Mouse (Mus musculus): ENCODE measurements around the gene Cdh13. TPM values are rescaled to one million over a fixed set of nuclear protein-coding genes. Genes with fewer than 3 reads are reported as not detected.

Gene Cdh13
- polyA plus RNA-seq, 1 experiment: 18.4 TPM

DNA sequence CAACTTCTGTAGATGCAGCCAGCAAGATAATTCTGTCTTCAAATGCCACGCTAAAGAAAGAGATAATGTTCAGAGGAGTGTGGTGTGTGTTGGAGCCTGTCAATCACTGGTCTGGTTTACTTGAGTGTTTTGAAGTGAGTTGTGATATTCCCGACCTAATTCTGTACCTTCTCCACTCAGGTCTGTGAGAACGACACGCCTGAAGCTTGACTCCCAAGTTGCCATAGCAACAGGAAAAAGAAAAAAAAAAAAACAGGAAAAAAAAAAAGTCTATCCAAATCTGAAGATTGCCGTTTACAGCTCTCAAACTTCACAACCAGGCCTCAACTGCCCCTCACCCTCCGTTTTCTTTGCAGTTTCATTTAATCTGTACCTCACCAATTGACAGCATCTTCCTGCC lies 1039.7 kb downstream of the Cdh13 start:
- DNase-seq: no peak
- Histone ChIP-seq H3K4me3 (replicated peaks; ENCODE audit: insufficient read depth, low read depth, low read length) (no peak overlapping the region), H3K27me3 (ENCODE audit: control insufficient read depth, insufficient read depth, low read length) (no peaks in the 10 kb centered on the region), H3K27ac (ENCODE audit: insufficient read depth, low read length) (no peak overlapping the region), H3K4me1 (ENCODE audit: control insufficient read depth, insufficient read depth, low read length) (no peaks in the 10 kb centered on the region)
- TF ChIP-seq POLR2A (IDR thresholded peaks at IDR 0.05; ENCODE audit: borderline replicate concordance, insufficient read depth, low read length) (no peak), CTCF (IDR thresholded peaks at IDR 0.05; ENCODE audit: borderline replicate concordance, insufficient read depth, low read depth, low read length) (no peak)
- 59% methylated on average over 6 of the region's 6 CpGs for WGBS

DNA sequence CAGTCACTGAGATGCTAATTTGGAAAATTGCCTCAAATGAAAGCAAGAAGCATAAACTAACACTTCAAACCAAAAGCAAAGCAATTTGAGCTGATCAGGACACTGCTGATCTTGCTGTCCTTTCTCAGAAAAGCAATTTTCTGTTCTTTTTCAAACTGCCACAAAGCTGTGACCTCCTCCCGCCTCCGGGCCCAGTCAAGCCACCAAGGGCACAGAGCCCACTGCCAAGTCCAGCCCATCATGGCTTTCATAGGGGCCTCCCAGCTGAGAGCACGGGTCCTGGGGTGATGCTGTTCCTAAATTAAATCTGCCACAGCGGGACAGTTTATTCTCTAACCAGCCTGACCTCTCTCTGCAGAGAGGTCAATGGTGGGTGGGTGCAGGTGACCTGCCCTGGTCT lies 1056.0 kb downstream of the Cdh13 start:
- Histone ChIP-seq H3K4me3 (replicated peaks; ENCODE audit: insufficient read depth, low read depth, low read length) (no peak overlapping the region), H3K27me3 (ENCODE audit: control insufficient read depth, insufficient read depth, low read length) (no peaks in the 10 kb centered on the region), H3K27ac (ENCODE audit: insufficient read depth, low read length) (no peak overlapping the region), H3K4me1 (ENCODE audit: control insufficient read depth, insufficient read depth, low read length) (no peaks in the 10 kb centered on the region)
- 43% methylated on average over 4 of the region's 4 CpGs for whole genome bisulfite sequencing
- no peak for TF ChIP-seq CTCF (IDR thresholded peaks at IDR 0.05; ENCODE audit: borderline replicate concordance, insufficient read depth, low read depth, low read length)
- no peak for TF ChIP-seq POLR2A (IDR thresholded peaks at IDR 0.05; ENCODE audit: borderline replicate concordance, insufficient read depth, low read length)
- peak in 1 of 2 experiments; percentile 17 for DNase-seq

DNA sequence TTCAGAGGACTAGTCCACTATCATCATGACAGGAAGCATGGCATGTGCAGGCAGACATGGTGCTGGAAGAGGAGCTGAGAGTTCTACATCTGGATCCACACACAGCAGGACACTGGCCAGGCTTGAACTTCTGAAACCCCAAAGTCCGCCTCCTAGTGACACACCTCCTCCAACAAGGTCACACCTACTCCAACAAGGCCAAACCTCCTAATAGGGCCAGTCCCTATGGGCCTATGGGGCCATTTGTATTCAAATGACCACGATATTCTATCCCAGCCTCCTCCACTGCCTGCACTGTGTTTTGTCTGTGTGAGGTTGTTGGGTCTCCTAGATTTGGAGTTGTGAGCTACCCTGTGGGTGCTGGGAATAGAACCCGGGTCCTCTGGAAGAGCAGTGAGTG lies 1060.1 kb downstream of the Cdh13 start:
- no peak for TF ChIP-seq CTCF (IDR thresholded peaks at IDR 0.05; ENCODE audit: borderline replicate concordance, insufficient read depth, low read depth, low read length)
- no peak for TF ChIP-seq POLR2A (IDR thresholded peaks at IDR 0.05; ENCODE audit: borderline replicate concordance, insufficient read depth, low read length)
- Histone ChIP-seq H3K27me3 (ENCODE audit: control insufficient read depth, insufficient read depth, low read length) (no peaks in the 10 kb centered on the region), H3K4me1 (ENCODE audit: control insufficient read depth, insufficient read depth, low read length) (no peaks in the 10 kb centered on the region), H3K4me3 (replicated peaks; ENCODE audit: insufficient read depth, low read depth, low read length) (no peak overlapping the region), H3K27ac (ENCODE audit: insufficient read depth, low read length) (no peak overlapping the region)
- 82% methylated on average over 3 of the region's 3 CpGs for whole genome bisulfite sequencing
- peak in 1 of 2 experiments; percentile 17 for DNase-seq

DNA sequence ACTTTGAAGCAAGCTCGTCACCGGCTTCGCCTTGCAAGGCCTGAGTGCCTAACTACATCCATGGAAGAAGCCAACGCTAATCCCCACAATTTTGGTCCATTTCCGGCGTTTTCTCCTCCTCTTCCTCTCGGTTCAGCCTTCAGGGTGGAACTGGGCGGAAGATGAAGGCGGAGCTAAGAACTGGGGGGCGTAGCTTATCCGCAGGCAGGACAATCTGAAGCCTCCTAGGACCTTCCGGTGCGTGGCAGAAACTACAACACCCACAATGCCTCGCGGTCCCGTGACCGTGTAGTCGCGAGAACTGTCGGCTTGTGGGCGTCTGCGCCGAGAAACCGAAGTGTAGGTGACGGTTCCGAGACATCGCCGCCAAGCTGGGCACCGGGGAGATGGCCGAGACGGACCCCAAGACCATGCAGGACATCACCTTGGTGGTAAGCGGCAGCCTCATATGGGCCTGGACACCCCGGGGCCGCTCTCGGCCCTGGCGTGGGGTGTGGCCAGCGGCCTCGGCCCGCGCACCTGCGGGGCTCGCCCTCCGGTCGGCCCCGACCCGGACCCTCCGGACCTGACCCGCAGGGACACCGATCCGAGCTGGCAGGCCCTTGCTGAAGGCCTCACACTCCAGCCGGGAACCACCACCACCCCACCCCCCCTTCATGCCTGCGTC lies 1060.8 kb downstream of the Cdh13 start, which contains the start of gene Hsbp1:
Gene Hsbp1 (plus strand): TSS at position 299 of the 667 bp plus-strand sequence.
- no peaks in the 10 kb centered on the region for H3K27me3 ChIP-seq (ENCODE audit: control insufficient read depth, insufficient read depth, low read length)
- no peak within 1 kb of the TSS for H3K27ac ChIP-seq (ENCODE audit: insufficient read depth, low read length)
- TF ChIP-seq POLR2A (IDR thresholded peaks at IDR 0.05; ENCODE audit: borderline replicate concordance, insufficient read depth, low read length): peak; percentile 87
- no peak for TF ChIP-seq CTCF (IDR thresholded peaks at IDR 0.05; ENCODE audit: borderline replicate concordance, insufficient read depth, low read depth, low read length)
- H3K4me1 ChIP-seq (ENCODE audit: control insufficient read depth, insufficient read depth, low read length): no peaks in the 10 kb centered on the region
- DNase-seq: peak; percentile 96
- 2% methylated on average over 52 of the region's 52 CpGs for WGBS
- peak within 1 kb of the TSS; percentile 71 for H3K4me3 ChIP-seq (replicated peaks; ENCODE audit: insufficient read depth, low read depth, low read length)

DNA sequence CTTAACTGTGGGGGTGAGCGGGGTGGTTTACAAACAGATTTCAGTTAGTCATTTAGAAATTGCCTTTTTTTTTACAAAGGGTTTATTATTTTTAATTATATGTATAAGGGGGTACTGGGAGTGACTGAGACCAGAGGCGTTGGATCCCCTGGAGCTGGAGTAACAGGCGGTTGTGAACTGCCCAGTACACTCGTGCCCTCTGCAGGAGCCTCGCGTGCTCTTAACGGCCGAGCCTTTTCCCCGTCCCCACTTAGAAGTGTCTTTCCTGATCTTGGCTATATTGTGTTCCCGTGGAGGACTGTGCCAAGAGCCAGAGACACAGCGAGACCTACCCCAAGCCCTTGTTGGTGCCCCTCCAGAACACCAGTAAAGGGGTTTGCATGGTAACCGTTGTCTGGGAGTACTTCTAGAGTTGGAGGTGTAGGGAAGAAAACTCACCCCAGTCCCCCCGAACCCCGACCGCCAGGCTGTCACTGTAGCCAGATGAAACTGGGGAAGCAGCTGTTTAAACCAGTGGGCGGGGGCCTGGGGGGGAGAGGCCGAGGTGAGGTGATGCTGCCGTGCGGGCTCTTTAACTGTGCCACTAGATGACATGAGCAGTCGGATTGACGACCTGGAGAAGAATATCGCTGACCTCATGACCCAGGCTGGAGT lies 1061.6 kb downstream of the Cdh13 start:
- DNase-seq: peak; percentile 17 to 21
- no peaks in the 10 kb centered on the region for H3K4me1 ChIP-seq (ENCODE audit: control insufficient read depth, insufficient read depth, low read length)
- TF ChIP-seq POLR2A (IDR thresholded peaks at IDR 0.05; ENCODE audit: borderline replicate concordance, insufficient read depth, low read length) (no peak), CTCF (IDR thresholded peaks at IDR 0.05; ENCODE audit: borderline replicate concordance, insufficient read depth, low read depth, low read length) (no peak)
- 45% methylated on average over 22 of the region's 22 CpGs for WGBS
- peak overlapping the region; percentile 71 for H3K4me3 ChIP-seq (replicated peaks; ENCODE audit: insufficient read depth, low read depth, low read length)
- no peak overlapping the region for H3K27ac ChIP-seq (ENCODE audit: insufficient read depth, low read length)
- no peaks in the 10 kb centered on the region for H3K27me3 ChIP-seq (ENCODE audit: control insufficient read depth, insufficient read depth, low read length)

DNA sequence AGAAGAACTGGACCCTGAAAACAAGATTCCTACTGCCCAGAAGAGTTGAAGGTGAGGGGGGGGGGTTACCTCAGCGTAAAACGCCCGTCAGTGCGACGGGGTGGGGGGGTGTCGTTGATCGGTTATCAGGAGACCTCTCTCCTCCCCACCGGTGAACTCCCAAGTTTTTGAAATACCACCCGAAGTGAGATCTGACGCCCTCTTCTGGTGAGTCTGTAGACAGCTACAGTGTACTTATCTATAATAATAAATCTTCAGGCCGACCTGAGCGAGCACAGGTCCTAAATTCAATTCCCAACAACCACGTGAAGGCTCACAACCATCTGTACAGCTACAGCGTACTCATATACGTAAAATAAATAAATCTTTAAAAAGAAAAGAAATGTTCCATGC lies 1062.1 kb downstream of the Cdh13 start:
- WGBS: 87% methylated on average over 15 of the region's 15 CpGs
- no peaks in the 10 kb centered on the region for H3K4me1 ChIP-seq (ENCODE audit: control insufficient read depth, insufficient read depth, low read length)
- no peak for DNase-seq
- peak overlapping the region; percentile 8 for H3K4me3 ChIP-seq (replicated peaks; ENCODE audit: insufficient read depth, low read depth, low read length)
- H3K27me3 ChIP-seq (ENCODE audit: control insufficient read depth, insufficient read depth, low read length): no peaks in the 10 kb centered on the region
- H3K27ac ChIP-seq (ENCODE audit: insufficient read depth, low read length): no peak overlapping the region
- no peak for TF ChIP-seq CTCF (IDR thresholded peaks at IDR 0.05; ENCODE audit: borderline replicate concordance, insufficient read depth, low read depth, low read length)
- no peak for TF ChIP-seq POLR2A (IDR thresholded peaks at IDR 0.05; ENCODE audit: borderline replicate concordance, insufficient read depth, low read length)

DNA sequence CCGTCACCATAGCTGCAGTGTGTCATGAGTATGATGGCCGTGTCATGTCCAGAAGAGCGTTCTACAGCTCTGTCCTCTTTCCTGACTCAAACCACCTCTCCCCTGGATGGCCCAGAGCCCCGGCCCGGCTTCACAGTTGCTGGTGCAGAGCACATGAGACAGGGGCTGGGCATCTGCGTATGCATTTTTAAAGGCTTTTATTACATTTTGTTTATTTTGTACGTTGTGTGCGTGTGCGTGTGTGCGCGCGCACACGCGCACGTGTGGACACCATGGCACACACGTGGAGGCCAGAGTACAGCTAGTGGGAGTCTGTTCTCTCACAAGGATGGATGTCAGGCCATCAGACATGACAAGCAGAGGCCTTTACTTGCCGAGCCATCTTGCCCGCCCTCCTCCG lies 1068.1 kb downstream of the Cdh13 start:
- H3K4me1 ChIP-seq (ENCODE audit: control insufficient read depth, insufficient read depth, low read length): peaks cover 6% of the 10 kb centered on the region; the same call in 1 of the 2 replicates
- no peak overlapping the region for H3K4me3 ChIP-seq (replicated peaks; ENCODE audit: insufficient read depth, low read depth, low read length)
- no peak for DNase-seq
- H3K27me3 ChIP-seq (ENCODE audit: control insufficient read depth, insufficient read depth, low read length): no peaks in the 10 kb centered on the region
- TF ChIP-seq CTCF (IDR thresholded peaks at IDR 0.05; ENCODE audit: borderline replicate concordance, insufficient read depth, low read depth, low read length) (no peak), POLR2A (IDR thresholded peaks at IDR 0.05; ENCODE audit: borderline replicate concordance, insufficient read depth, low read length) (no peak)
- no peak overlapping the region for H3K27ac ChIP-seq (ENCODE audit: insufficient read depth, low read length)
- WGBS: 91% methylated on average over 19 of the region's 19 CpGs
